Mouse (Mus musculus) lung, adult 2 months (tissue): ENCODE results near the gene Tpst1.

Source experiments
- CTCF ChIP-seq: fragments of 200-500 bp; IDR thresholded peaks from 2 replicates; pipeline ENCODE4 v1.5.1; 2011; ENCODE audit warnings: mild to moderate bottlenecking, low read length, control low read depth; ENCODE audit not compliant: insufficient read depth
- POLR2A ChIP-seq: fragments of 200-500 bp; IDR thresholded peaks from 2 replicates; pipeline ENCODE4 v1.6.1; 2011; ENCODE audit warnings: low read depth, mild to moderate bottlenecking, control low read depth, low read length, borderline replicate concordance; ENCODE audit errors: extremely low read depth

GRCm38 (mm10) chr5:130185312-130185711 lies 112.2 kb downstream of the Tpst1 start:
- TF ChIP-seq CTCF (no peak), POLR2A (no peak)
